Mouse (Mus musculus): ENCODE measurements around the gene Hcn3. TPM values are rescaled to one million over a fixed set of nuclear protein-coding genes. Genes with fewer than 3 reads are reported as not detected.

Gene Hcn3
- polyA plus RNA-seq, 1 experiment from 2014 or later = 2.0 TPM

DNA sequence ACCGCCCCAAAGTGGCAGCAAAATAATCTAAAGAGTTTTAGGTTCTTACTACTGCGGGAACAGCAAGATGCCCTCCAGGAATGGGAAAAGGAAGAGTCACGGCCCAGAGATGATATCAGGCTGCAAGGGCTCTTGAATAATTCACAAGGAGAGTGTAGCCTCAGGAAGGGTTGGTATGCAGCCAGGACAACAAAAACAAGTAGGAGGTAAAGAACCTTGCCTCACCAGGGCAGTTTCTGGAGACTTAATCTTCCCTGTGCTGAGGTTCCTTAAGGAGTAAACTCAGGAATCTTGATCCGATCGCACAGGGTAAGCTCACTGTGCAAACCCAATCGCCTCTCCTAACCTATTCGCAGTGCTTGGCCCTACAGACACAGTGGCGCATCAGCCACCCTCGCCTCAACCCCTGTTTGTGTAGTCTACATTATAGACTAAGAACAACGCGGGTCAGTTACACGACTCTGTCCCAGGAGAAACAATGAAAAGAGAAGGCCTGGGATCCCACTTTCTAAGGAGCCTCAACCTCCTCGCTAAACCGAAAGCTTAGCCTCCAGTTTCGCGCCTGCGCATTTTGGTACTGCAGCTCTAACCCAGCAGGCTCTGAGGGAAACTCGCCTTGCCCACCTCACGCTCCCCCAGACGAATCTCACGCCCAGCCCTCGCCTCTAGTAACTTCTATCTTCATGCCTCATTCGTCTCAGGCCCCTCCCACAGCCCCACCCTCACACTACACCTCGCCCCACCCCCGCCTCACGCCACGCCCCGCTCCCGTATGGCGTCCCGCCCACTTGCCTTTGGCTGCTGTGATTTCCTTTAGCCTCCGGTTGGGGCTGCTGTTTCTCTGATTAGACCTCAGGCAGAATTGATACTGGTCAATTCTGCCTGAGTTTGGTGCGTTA, 36.2 kb upstream of the Hcn3 start:
- peak overlapping the region; percentile 76 for H3K27ac ChIP-seq (ENCODE audit: low read length)
- H3K4me1 ChIP-seq (ENCODE audit: control insufficient read depth, insufficient read depth, low read length) = peaks cover 7% of the 10 kb centered on the region; the same call in 1 of the 2 replicates
- H3K36me3 ChIP-seq (ENCODE audit: control insufficient read depth, insufficient read depth, low read length) = no peaks in the 10 kb centered on the region
- peak overlapping the region; percentile 53 for H3K4me3 ChIP-seq (ENCODE audit: low read length)
- peak; percentile 98 for ATAC-seq
- 7% methylated on average over 33 of the region's 33 CpGs for WGBS
- H3K9me3 ChIP-seq (ENCODE audit: control insufficient read depth, low read length) = no peaks in the 10 kb centered on the region
- H3K27me3 ChIP-seq (replicated peaks; ENCODE audit: control insufficient read depth, insufficient read depth, low read length) = no peaks in the 10 kb centered on the region
- H3K4me2 ChIP-seq (ENCODE audit: low read depth, low read length) = peak overlapping the region; percentile 61
- H3K9ac ChIP-seq (ENCODE audit: low read depth, low read length) = peak overlapping the region; percentile 78

DNA sequence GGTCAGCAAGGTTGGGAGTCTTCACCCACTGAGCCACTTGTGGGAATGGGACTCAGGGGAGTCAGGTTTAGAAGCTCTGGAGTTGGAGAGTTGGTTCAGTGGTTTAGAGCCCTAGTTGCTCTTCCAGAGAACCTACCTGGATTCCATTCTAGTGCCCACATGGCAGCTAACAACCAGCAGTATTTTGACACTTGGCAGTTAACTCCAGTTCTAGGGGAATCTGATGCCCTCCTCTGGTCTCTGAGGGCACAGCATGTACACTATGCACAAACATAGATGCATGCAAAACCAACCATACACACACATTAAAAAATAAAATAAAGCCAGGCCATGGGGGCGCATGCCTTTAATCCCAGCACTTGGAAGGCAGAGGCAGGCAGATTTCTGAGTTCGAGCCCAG, 33.9 kb upstream of the Hcn3 start:
- Histone ChIP-seq H3K9ac (ENCODE audit: low read depth, low read length) (no peak overlapping the region), H3K4me3 (ENCODE audit: low read length) (no peak overlapping the region), H3K27ac (ENCODE audit: low read length) (no peak overlapping the region), H3K4me1 (ENCODE audit: control insufficient read depth, insufficient read depth, low read length) (peaks cover 7% of the 10 kb centered on the region; the same call in 1 of the 2 replicates), H3K4me2 (ENCODE audit: low read depth, low read length) (no peak overlapping the region), H3K27me3 (replicated peaks; ENCODE audit: control insufficient read depth, insufficient read depth, low read length) (no peaks in the 10 kb centered on the region), H3K9me3 (ENCODE audit: control insufficient read depth, low read length) (no peaks in the 10 kb centered on the region), H3K36me3 (ENCODE audit: control insufficient read depth, insufficient read depth, low read length) (no peaks in the 10 kb centered on the region)
- WGBS = 89% methylated on average over 2 of the region's 2 CpGs
- no peak for ATAC-seq

- Histone ChIP-seq H3K4me2 (ENCODE audit: low read depth, low read length) (no peak overlapping the region), H3K36me3 (ENCODE audit: control insufficient read depth, insufficient read depth, low read length) (no peaks in the 10 kb centered on the region), H3K9ac (ENCODE audit: low read depth, low read length) (no peak overlapping the region), H3K4me3 (ENCODE audit: low read length) (no peak overlapping the region), H3K9me3 (ENCODE audit: control insufficient read depth, low read length) (no peaks in the 10 kb centered on the region), H3K27me3 (replicated peaks; ENCODE audit: control insufficient read depth, insufficient read depth, low read length) (no peaks in the 10 kb centered on the region), H3K4me1 (ENCODE audit: control insufficient read depth, insufficient read depth, low read length) (peaks cover 7% of the 10 kb centered on the region; the same call in 1 of the 2 replicates), H3K27ac (ENCODE audit: low read length) (no peak overlapping the region)
- WGBS = 86% methylated on average over 1 of the region's 1 CpGs
- ATAC-seq = no peak
Observed at GRCm38 (mm10) chr3:89193351-89193750, 33.4 kb upstream of the Hcn3 start.

DNA sequence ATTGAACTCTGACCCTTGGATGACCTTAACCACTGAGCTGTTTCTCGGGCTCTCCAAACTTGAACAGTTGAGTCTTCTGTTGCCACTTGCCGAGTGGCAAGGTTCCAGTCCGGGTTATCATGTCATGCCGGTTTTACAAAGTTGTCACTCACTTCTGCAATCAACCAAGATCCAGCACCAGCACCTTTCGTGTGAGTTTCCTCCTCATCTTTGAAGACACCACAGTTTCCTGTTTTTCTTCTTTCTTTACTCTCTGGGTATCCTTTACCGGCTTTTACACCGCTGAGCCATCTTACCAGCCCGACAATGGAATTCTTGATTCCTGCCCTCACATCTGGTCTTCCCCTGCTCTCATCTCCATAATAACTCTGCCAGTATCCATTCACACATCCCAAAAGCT, 30.4 kb upstream of the Hcn3 start:
- no peak overlapping the region for H3K27ac ChIP-seq (ENCODE audit: low read length)
- H3K9me3 ChIP-seq (ENCODE audit: control insufficient read depth, low read length) = no peaks in the 10 kb centered on the region
- no peaks in the 10 kb centered on the region for H3K4me1 ChIP-seq (ENCODE audit: control insufficient read depth, insufficient read depth, low read length)
- H3K27me3 ChIP-seq (replicated peaks; ENCODE audit: control insufficient read depth, insufficient read depth, low read length) = no peaks in the 10 kb centered on the region
- no peak overlapping the region for H3K4me3 ChIP-seq (ENCODE audit: low read length)
- 0 out of 2 replicates have a peak, but pooled peaks cover 3% of the 10 kb centered on the region for H3K36me3 ChIP-seq (ENCODE audit: control insufficient read depth, insufficient read depth, low read length)
- no peak overlapping the region for H3K4me2 ChIP-seq (ENCODE audit: low read depth, low read length)
- no peak overlapping the region for H3K9ac ChIP-seq (ENCODE audit: low read depth, low read length)
- no peak for ATAC-seq
- 79% methylated on average over 8 of the region's 8 CpGs for WGBS

GRCm38 (mm10) chr3:89188478-89188875, 28.5 kb upstream of the Hcn3 start:
- H3K9ac ChIP-seq (ENCODE audit: low read depth, low read length) = no peak overlapping the region
- no peak for ATAC-seq
- peaks cover 19% of the 10 kb centered on the region for H3K4me1 ChIP-seq (ENCODE audit: control insufficient read depth, insufficient read depth, low read length)
- H3K9me3 ChIP-seq (ENCODE audit: control insufficient read depth, low read length) = no peaks in the 10 kb centered on the region
- 0 out of 2 replicates have a peak, but pooled peaks cover 3% of the 10 kb centered on the region for H3K36me3 ChIP-seq (ENCODE audit: control insufficient read depth, insufficient read depth, low read length)
- no peak overlapping the region for H3K4me3 ChIP-seq (ENCODE audit: low read length)
- no peak overlapping the region for H3K4me2 ChIP-seq (ENCODE audit: low read depth, low read length)
- no peaks in the 10 kb centered on the region for H3K27me3 ChIP-seq (replicated peaks; ENCODE audit: control insufficient read depth, insufficient read depth, low read length)
- WGBS = 69% methylated on average over 12 of the region's 12 CpGs
- no peak overlapping the region for H3K27ac ChIP-seq (ENCODE audit: low read length)

- WGBS = 76% methylated on average over 18 of the region's 18 CpGs
- Histone ChIP-seq H3K9ac (ENCODE audit: low read depth, low read length) (no peak overlapping the region), H3K9me3 (ENCODE audit: control insufficient read depth, low read length) (no peaks in the 10 kb centered on the region), H3K4me2 (ENCODE audit: low read depth, low read length) (no peak overlapping the region), H3K27me3 (replicated peaks; ENCODE audit: control insufficient read depth, insufficient read depth, low read length) (no peaks in the 10 kb centered on the region), H3K4me3 (ENCODE audit: low read length) (no peak overlapping the region), H3K4me1 (ENCODE audit: control insufficient read depth, insufficient read depth, low read length) (peaks cover 22% of the 10 kb centered on the region), H3K36me3 (ENCODE audit: control insufficient read depth, insufficient read depth, low read length) (0 out of 2 replicates have a peak, but pooled peaks cover 3% of the 10 kb centered on the region), H3K27ac (ENCODE audit: low read length) (no peak overlapping the region)
- no peak for ATAC-seq
Observed at GRCm38 (mm10) chr3:89187690-89188477, 27.9 kb upstream of the Hcn3 start.

GRCm38 (mm10) chr3:89187197-89187596, 27.2 kb upstream of the Hcn3 start:
- WGBS = 64% methylated on average over 23 of the region's 23 CpGs
- H3K4me2 ChIP-seq (ENCODE audit: low read depth, low read length) = no peak overlapping the region

DNA sequence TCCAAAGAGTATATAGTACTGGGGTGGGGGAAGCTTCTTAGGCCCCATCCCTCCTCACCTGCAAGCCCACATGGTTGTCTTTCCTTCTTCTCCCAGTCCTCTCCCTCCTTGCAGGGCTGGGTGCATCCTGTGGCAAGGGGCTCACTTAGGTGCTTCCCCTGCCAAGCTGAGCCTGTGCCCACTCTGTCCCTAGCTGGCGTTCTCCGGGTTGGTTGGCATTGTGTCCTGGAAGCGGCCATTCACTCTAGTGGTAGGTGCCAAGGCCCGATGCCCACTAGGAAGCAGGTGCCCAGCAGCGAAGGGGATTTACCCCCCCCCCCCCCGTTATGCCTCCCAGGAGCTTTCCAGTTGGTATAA, 23.9 kb upstream of the Hcn3 start:
- no peak overlapping the region for H3K27ac ChIP-seq (ENCODE audit: low read length)
- peaks cover 29% of the 10 kb centered on the region for H3K4me1 ChIP-seq (ENCODE audit: control insufficient read depth, insufficient read depth, low read length)

More at GRCm38 (mm10) chr3:89187197-89187596, 27.2 kb upstream of the Hcn3 start:
- H3K9ac ChIP-seq (ENCODE audit: low read depth, low read length) = no peak overlapping the region
- H3K4me3 ChIP-seq (ENCODE audit: low read length) = no peak overlapping the region
- H3K4me1 ChIP-seq (ENCODE audit: control insufficient read depth, insufficient read depth, low read length) = peaks cover 28% of the 10 kb centered on the region
- H3K9me3 ChIP-seq (ENCODE audit: control insufficient read depth, low read length) = no peaks in the 10 kb centered on the region
- H3K27me3 ChIP-seq (replicated peaks; ENCODE audit: control insufficient read depth, insufficient read depth, low read length) = no peaks in the 10 kb centered on the region
- no peak overlapping the region for H3K27ac ChIP-seq (ENCODE audit: low read length)
- ATAC-seq = no peak
- H3K36me3 ChIP-seq (ENCODE audit: control insufficient read depth, insufficient read depth, low read length) = 0 out of 2 replicates have a peak, but pooled peaks cover 3% of the 10 kb centered on the region

More for the DNA sequence above, 23.9 kb upstream of the Hcn3 start:
- 81% methylated on average over 6 of the region's 6 CpGs for WGBS
- ATAC-seq = no peak
- H3K9me3 ChIP-seq (ENCODE audit: control insufficient read depth, low read length) = no peaks in the 10 kb centered on the region
- peak overlapping the region; percentile 85 for H3K9ac ChIP-seq (ENCODE audit: low read depth, low read length)
- no peaks in the 10 kb centered on the region for H3K27me3 ChIP-seq (replicated peaks; ENCODE audit: control insufficient read depth, insufficient read depth, low read length)
- peak overlapping the region; percentile 94 for H3K4me2 ChIP-seq (ENCODE audit: low read depth, low read length)
- H3K4me3 ChIP-seq (ENCODE audit: low read length) = peak overlapping the region; percentile 75
- H3K36me3 ChIP-seq (ENCODE audit: control insufficient read depth, insufficient read depth, low read length) = peaks cover 9% of the 10 kb centered on the region; the same call in 1 of the 2 replicates
